Mouse (Mus musculus): Measurements from ENCODE around the gene Lmtk3. TPM values are rescaled to one million over a fixed set of nuclear protein-coding genes. Genes with fewer than 3 reads are reported as not detected.

Gene Lmtk3
- polyA plus RNA-seq, 1 experiment, result 5.7 TPM

GRCm38 (mm10) chr7:45760151-45760550 is 23.4 kb upstream of the Lmtk3 start:
- H3K27ac ChIP-seq (ENCODE audit: insufficient read depth, low read depth, low read length), result no peak overlapping the region
- TF ChIP-seq CTCF (conservative IDR thresholded peaks at IDR 0.05; ENCODE audit: insufficient read depth, insufficient read length, low read depth, low read length), result no peak
- no peak for TF ChIP-seq POLR2A (IDR thresholded peaks at IDR 0.05; ENCODE audit: low read depth, low read length)
- 79% methylated on average over 5 of the region's 5 CpGs for WGBS
- no peaks in the 10 kb centered on the region for H3K27me3 ChIP-seq (replicated peaks; ENCODE audit: control insufficient read depth, insufficient read depth, low read length)
- no peak overlapping the region for H3K4me3 ChIP-seq (ENCODE audit: insufficient read depth, low read depth, low read length)
- H3K36me3 ChIP-seq (ENCODE audit: control insufficient read depth, insufficient read depth, low read length), result no peaks in the 10 kb centered on the region
- no peak for DNase-seq
- no peaks in the 10 kb centered on the region for H3K4me1 ChIP-seq (ENCODE audit: control insufficient read depth, insufficient read depth, low read length)

- Histone ChIP-seq H3K27ac (ENCODE audit: insufficient read depth, low read depth, low read length) (no peak overlapping the region), H3K27me3 (replicated peaks; ENCODE audit: control insufficient read depth, insufficient read depth, low read length) (no peaks in the 10 kb centered on the region), H3K4me3 (ENCODE audit: insufficient read depth, low read depth, low read length) (no peak overlapping the region), H3K4me1 (ENCODE audit: control insufficient read depth, insufficient read depth, low read length) (peaks cover 10% of the 10 kb centered on the region), H3K36me3 (ENCODE audit: control insufficient read depth, insufficient read depth, low read length) (no peaks in the 10 kb centered on the region)
- no peak for DNase-seq
- no peak for TF ChIP-seq POLR2A (IDR thresholded peaks at IDR 0.05; ENCODE audit: low read depth, low read length)
- no peak for TF ChIP-seq CTCF (conservative IDR thresholded peaks at IDR 0.05; ENCODE audit: insufficient read depth, insufficient read length, low read depth, low read length)
- WGBS, result 49% methylated on average over 8 of the region's 8 CpGs
Measured at GRCm38 (mm10) chr7:45765995-45766394, 17.5 kb upstream of the Lmtk3 start.

- Histone ChIP-seq H3K4me3 (ENCODE audit: insufficient read depth, low read depth, low read length) (no peak overlapping the region), H3K27ac (ENCODE audit: insufficient read depth, low read depth, low read length) (no peak overlapping the region), H3K4me1 (ENCODE audit: control insufficient read depth, insufficient read depth, low read length) (peaks cover 12% of the 10 kb centered on the region), H3K36me3 (ENCODE audit: control insufficient read depth, insufficient read depth, low read length) (no peaks in the 10 kb centered on the region), H3K27me3 (replicated peaks; ENCODE audit: control insufficient read depth, insufficient read depth, low read length) (no peaks in the 10 kb centered on the region)
- no peak for TF ChIP-seq POLR2A (IDR thresholded peaks at IDR 0.05; ENCODE audit: low read depth, low read length)
- no peak for TF ChIP-seq CTCF (conservative IDR thresholded peaks at IDR 0.05; ENCODE audit: insufficient read depth, insufficient read length, low read depth, low read length)
- no peak for DNase-seq
- WGBS, result 61% methylated on average over 8 of the region's 8 CpGs
Measured at GRCm38 (mm10) chr7:45766764-45767163, 16.8 kb upstream of the Lmtk3 start.

GRCm38 (mm10) chr7:45767500-45767899 is 16.0 kb upstream of the Lmtk3 start:
- whole genome bisulfite sequencing, result 97% methylated on average over 6 of the region's 6 CpGs
- TF ChIP-seq CTCF (conservative IDR thresholded peaks at IDR 0.05; ENCODE audit: insufficient read depth, insufficient read length, low read depth, low read length) (no peak), POLR2A (IDR thresholded peaks at IDR 0.05; ENCODE audit: low read depth, low read length) (no peak)
- no peak for DNase-seq
- Histone ChIP-seq H3K36me3 (ENCODE audit: control insufficient read depth, insufficient read depth, low read length) (no peaks in the 10 kb centered on the region), H3K4me1 (ENCODE audit: control insufficient read depth, insufficient read depth, low read length) (peaks cover 12% of the 10 kb centered on the region), H3K27ac (ENCODE audit: insufficient read depth, low read depth, low read length) (0 out of 2 replicates have a peak overlapping the region, but pooled peaks have one; percentile 10), H3K4me3 (ENCODE audit: insufficient read depth, low read depth, low read length) (no peak overlapping the region), H3K27me3 (replicated peaks; ENCODE audit: control insufficient read depth, insufficient read depth, low read length) (no peaks in the 10 kb centered on the region)

GRCm38 (mm10) chr7:45770427-45771082 is 13.0 kb upstream of the Lmtk3 start:
- Histone ChIP-seq H3K4me3 (ENCODE audit: insufficient read depth, low read depth, low read length) (no peak overlapping the region), H3K36me3 (ENCODE audit: control insufficient read depth, insufficient read depth, low read length) (no peaks in the 10 kb centered on the region), H3K27ac (ENCODE audit: insufficient read depth, low read depth, low read length) (peak overlapping the region; percentile 17; the same call in 1 of the 2 replicates), H3K4me1 (ENCODE audit: control insufficient read depth, insufficient read depth, low read length) (peaks cover 12% of the 10 kb centered on the region), H3K27me3 (replicated peaks; ENCODE audit: control insufficient read depth, insufficient read depth, low read length) (no peaks in the 10 kb centered on the region)
- DNase-seq, result peak; percentile 61
- TF ChIP-seq CTCF (conservative IDR thresholded peaks at IDR 0.05; ENCODE audit: insufficient read depth, insufficient read length, low read depth, low read length) (no peak), POLR2A (IDR thresholded peaks at IDR 0.05; ENCODE audit: low read depth, low read length) (no peak)
- 28% methylated on average over 8 of the region's 8 CpGs for WGBS

- 63% methylated on average over 4 of the region's 4 CpGs for WGBS
- no peaks in the 10 kb centered on the region for H3K27me3 ChIP-seq (replicated peaks; ENCODE audit: control insufficient read depth, insufficient read depth, low read length)
- H3K4me3 ChIP-seq (ENCODE audit: insufficient read depth, low read depth, low read length), result no peak overlapping the region
- H3K27ac ChIP-seq (ENCODE audit: insufficient read depth, low read depth, low read length), result peak overlapping the region; percentile 17; the same call in 1 of the 2 replicates
- TF ChIP-seq POLR2A (IDR thresholded peaks at IDR 0.05; ENCODE audit: low read depth, low read length) (no peak), CTCF (conservative IDR thresholded peaks at IDR 0.05; ENCODE audit: insufficient read depth, insufficient read length, low read depth, low read length) (no peak)
- H3K36me3 ChIP-seq (ENCODE audit: control insufficient read depth, insufficient read depth, low read length), result no peaks in the 10 kb centered on the region
- peaks cover 12% of the 10 kb centered on the region for H3K4me1 ChIP-seq (ENCODE audit: control insufficient read depth, insufficient read depth, low read length)
- no peak for DNase-seq
Measured at GRCm38 (mm10) chr7:45771101-45771500, 12.4 kb upstream of the Lmtk3 start.

- Histone ChIP-seq H3K27me3 (replicated peaks; ENCODE audit: control insufficient read depth, insufficient read depth, low read length) (no peaks in the 10 kb centered on the region), H3K4me1 (ENCODE audit: control insufficient read depth, insufficient read depth, low read length) (peaks cover 11% of the 10 kb centered on the region), H3K4me3 (ENCODE audit: insufficient read depth, low read depth, low read length) (no peak overlapping the region), H3K27ac (ENCODE audit: insufficient read depth, low read depth, low read length) (peak overlapping the region; percentile 70), H3K36me3 (ENCODE audit: control insufficient read depth, insufficient read depth, low read length) (no peaks in the 10 kb centered on the region)
- 53% methylated on average over 7 of the region's 7 CpGs for WGBS
- peak; percentile 69 for DNase-seq
- TF ChIP-seq POLR2A (IDR thresholded peaks at IDR 0.05; ENCODE audit: low read depth, low read length) (no peak), CTCF (conservative IDR thresholded peaks at IDR 0.05; ENCODE audit: insufficient read depth, insufficient read length, low read depth, low read length) (no peak)
Measured at GRCm38 (mm10) chr7:45775237-45775636, 8.3 kb upstream of the Lmtk3 start.
